Mouse (Mus musculus): ENCODE data around the gene Map3k9.

GRCm38 (mm10) chr12:81690751-81691150 is 90.2 kb downstream of the Map3k9 start:
- TF ChIP-seq CTCF (IDR thresholded peaks at IDR 0.05; ENCODE audit: low read depth) (no peak), EP300 (IDR thresholded peaks at IDR 0.05; ENCODE audit: low read depth) (no peak)
